Comparison of ENCODE assay signal across 8 mouse cellular contexts in the genomic region with DNA sequence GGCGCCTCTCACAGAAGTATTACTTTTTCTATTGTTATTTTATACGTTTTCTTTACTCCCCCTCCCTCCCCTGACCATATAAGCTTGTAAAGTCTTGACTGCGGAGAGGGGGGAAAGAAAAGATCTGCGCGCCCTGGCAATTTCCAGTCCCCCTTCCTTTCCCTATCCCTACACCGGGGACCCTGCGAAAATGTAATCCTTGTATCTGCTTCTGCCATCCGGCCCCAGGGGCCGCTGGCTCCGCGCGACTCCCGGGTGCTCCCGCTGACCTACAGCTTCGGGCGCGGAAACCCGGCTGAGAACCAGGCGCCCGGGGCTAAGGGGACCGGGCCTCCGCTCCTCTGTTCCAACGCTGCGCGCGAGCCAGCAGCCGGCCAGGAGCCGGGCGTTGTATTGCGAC. TPM values are rescaled to one million over a fixed set of nuclear protein-coding genes. Genes with fewer than 3 reads are reported as not detected.
DNase-seq lines count a peak whose midpoint lies in the region; ATAC-seq and TF ChIP-seq lines count a peak whose summit lies in the region.

No protein-coding gene starts in this region.

- peaks cover 77% of the 10 kb centered on the region for H3K27me3 ChIP-seq in forebrain, embryonic 11.5 days (ENCODE audit: control insufficient read depth, insufficient read depth, low read length)
- peaks cover 70% of the 10 kb centered on the region for H3K27me3 ChIP-seq in forebrain, embryonic 16.5 days (replicated peaks; ENCODE audit: control insufficient read depth, insufficient read depth, low read length)
- peaks cover 85% of the 10 kb centered on the region for H3K27me3 ChIP-seq in liver, embryonic 13.5 days
- peaks cover 10% of the 10 kb centered on the region for H3K27me3 ChIP-seq in stomach, postnatal 0 days (ENCODE audit: control insufficient read depth, insufficient read depth, low read length)

- no peak overlapping the region for H3K27ac ChIP-seq in forebrain, embryonic 11.5 days (ENCODE audit: low read depth, low read length)
- H3K27ac ChIP-seq in forebrain, embryonic 16.5 days (ENCODE audit: low read length): no peak overlapping the region
- no peak overlapping the region for H3K27ac ChIP-seq in liver, embryonic 13.5 days
- H3K27ac ChIP-seq in stomach, postnatal 0 days (replicated peaks): no peak overlapping the region

- no peaks in the 10 kb centered on the region for H3K36me3 ChIP-seq in forebrain, embryonic 11.5 days (ENCODE audit: control insufficient read depth, insufficient read depth, low read length)
- H3K36me3 ChIP-seq in forebrain, embryonic 16.5 days (ENCODE audit: control insufficient read depth, insufficient read depth): no peaks in the 10 kb centered on the region
- H3K36me3 ChIP-seq in liver, embryonic 13.5 days: no peaks in the 10 kb centered on the region
- no peaks in the 10 kb centered on the region for H3K36me3 ChIP-seq in stomach, postnatal 0 days (ENCODE audit: control insufficient read depth, insufficient read depth, low read length)

- no peak for TF ChIP-seq CTCF in stomach, postnatal 0 days (IDR thresholded peaks at IDR 0.05; ENCODE audit: low read depth)

- no peak for TF ChIP-seq EP300 in stomach, postnatal 0 days (optimal IDR thresholded peaks at IDR 0.05)

- H3K9me3 ChIP-seq in forebrain, embryonic 11.5 days (ENCODE audit: control insufficient read depth, low read length): no peaks in the 10 kb centered on the region
- no peaks in the 10 kb centered on the region for H3K9me3 ChIP-seq in forebrain, embryonic 16.5 days (ENCODE audit: control insufficient read depth, low read length)
- no peaks in the 10 kb centered on the region for H3K9me3 ChIP-seq in liver, embryonic 13.5 days (replicated peaks)
- no peaks in the 10 kb centered on the region for H3K9me3 ChIP-seq in stomach, postnatal 0 days (ENCODE audit: control insufficient read depth, low read length)

- no peak for ATAC-seq in forebrain, embryonic 11.5 days (replicated peaks; ENCODE audit: low FRiP score)
- ATAC-seq in forebrain, embryonic 16.5 days: no peak
- ATAC-seq in liver, embryonic 13.5 days (ENCODE audit: low read depth): no peak
- no peak for ATAC-seq in stomach, postnatal 0 days (ENCODE audit: low FRiP score, low TSS enrichment)

- WGBS in forebrain, embryonic 11.5 days: under 1% methylated on average over 29 of the region's 30 CpGs
- 2% methylated on average over 29 of the region's 30 CpGs for WGBS in forebrain, embryonic 16.5 days
- 2% methylated on average over 30 of the region's 30 CpGs for WGBS in liver, embryonic 13.5 days (ENCODE audit: insufficient replicate concordance)
- WGBS in stomach, postnatal 0 days: 23% methylated on average over 29 of the region's 30 CpGs

- H3K4me2 ChIP-seq in forebrain, embryonic 11.5 days (ENCODE audit: low read depth, low read length, severe bottlenecking): peak overlapping the region; percentile 24; the same call in 1 of the 2 replicates
- H3K4me2 ChIP-seq in forebrain, embryonic 16.5 days (ENCODE audit: low read length): no peak overlapping the region
- H3K4me2 ChIP-seq in liver, embryonic 13.5 days: 0 out of 2 replicates have a peak overlapping the region, but pooled peaks have one; percentile 15
- peak overlapping the region; percentile 47 for H3K4me2 ChIP-seq in stomach, postnatal 0 days (replicated peaks; ENCODE audit: low read depth)

- H3K9ac ChIP-seq in forebrain, embryonic 11.5 days (ENCODE audit: low read length): no peak overlapping the region
- H3K9ac ChIP-seq in forebrain, embryonic 16.5 days (replicated peaks; ENCODE audit: low read depth, low read length): no peak overlapping the region
- no peak overlapping the region for H3K9ac ChIP-seq in liver, embryonic 13.5 days
- peak overlapping the region; percentile 23; the same call in 1 of the 2 replicates for H3K9ac ChIP-seq in stomach, postnatal 0 days (ENCODE audit: low read length)

- peak; percentile 59 for DNase-seq in forebrain, embryonic 11.5 days (ENCODE audit: low spot score)
- DNase-seq in urinary bladder, postnatal 14 days (ENCODE audit: low spot score): peak; percentile 11
- DNase-seq in urinary bladder, postnatal 36 days (ENCODE audit: low spot score in 2 of 2): no peak
- DNase-seq in liver, embryonic 13.5 days: no peak
- DNase-seq in stomach, postnatal 0 days (ENCODE audit: low spot score): no peak
- DNase-seq in urinary bladder, postnatal 25 days (ENCODE audit: low spot score): no peak
- DNase-seq in ovary, postnatal 36 days (ENCODE audit: low spot score): no peak

- H3K4me3 ChIP-seq in forebrain, embryonic 11.5 days (ENCODE audit: low read depth, low read length): no peak overlapping the region
- no peak overlapping the region for H3K4me3 ChIP-seq in forebrain, embryonic 16.5 days (replicated peaks; ENCODE audit: low read length)
- H3K4me3 ChIP-seq in liver, embryonic 13.5 days (replicated peaks): no peak overlapping the region
- H3K4me3 ChIP-seq in stomach, postnatal 0 days (ENCODE audit: low read depth, low read length): peak overlapping the region; percentile 30

- H3K4me1 ChIP-seq in forebrain, embryonic 11.5 days (replicated peaks; ENCODE audit: control insufficient read depth, insufficient read depth, low read length): 0 out of 2 replicates have a peak, but pooled peaks cover 6% of the 10 kb centered on the region
- peaks cover 17% of the 10 kb centered on the region for H3K4me1 ChIP-seq in forebrain, embryonic 16.5 days (replicated peaks; ENCODE audit: control insufficient read depth, insufficient read depth, low read length)
- no peaks in the 10 kb centered on the region; the same call in none of the 2 replicates for H3K4me1 ChIP-seq in liver, embryonic 13.5 days (replicated peaks)
- H3K4me1 ChIP-seq in stomach, postnatal 0 days (replicated peaks; ENCODE audit: control insufficient read depth, insufficient read depth): no peaks in the 10 kb centered on the region

RNA-seq across cellular contexts. Expression of gene Osr1, which starts 11.1 kb away (rescaled TPM):
- 7.7 and 9.5 TPM in 2 replicates for polyA plus RNA-seq in forebrain, embryonic 11.5 days (2014; fragmentation: Nextera tagmentation; extraction: Ambion mirVana)
- 5.4 and 6.5 TPM in 2 replicates for polyA plus RNA-seq in forebrain, embryonic 16.5 days (2015; fragmentation: Nextera tagmentation; extraction: Ambion mirVana)
- 0.74 and 0.82 TPM in 2 replicates for polyA plus RNA-seq in liver, embryonic 13.5 days (2015; fragmentation: Nextera tagmentation; extraction: Ambion mirVana)
- polyA plus RNA-seq in stomach, postnatal 0 days (2015; fragmentation: Nextera tagmentation; extraction: Ambion mirVana): 17.0 and 18.5 TPM in 2 replicates

Comparison
In these comparisons a context has a peak if more than half of its experiments do, and no peak if none do; other contexts are left out.
1. DNase-seq: peak in forebrain, embryonic 11.5 days (single experiment) and urinary bladder, postnatal 14 days (single experiment); none in urinary bladder, postnatal 36 days (0 of 2), liver, embryonic 13.5 days (single experiment), stomach, postnatal 0 days (single experiment), urinary bladder, postnatal 25 days (single experiment) and ovary, postnatal 36 days (single experiment).